Mouse (Mus musculus): ENCODE results near the gene Ptgr1. TPM values are rescaled to one million over a fixed set of nuclear protein-coding genes. Genes with fewer than 3 reads are reported as not detected.

Ptgr1 gene
- 14.7 and 15.6 TPM in 2 replicates for polyA plus RNA-seq (2016; fragmentation: Nextera tagmentation; extraction: Ambion mirVana)

DNA sequence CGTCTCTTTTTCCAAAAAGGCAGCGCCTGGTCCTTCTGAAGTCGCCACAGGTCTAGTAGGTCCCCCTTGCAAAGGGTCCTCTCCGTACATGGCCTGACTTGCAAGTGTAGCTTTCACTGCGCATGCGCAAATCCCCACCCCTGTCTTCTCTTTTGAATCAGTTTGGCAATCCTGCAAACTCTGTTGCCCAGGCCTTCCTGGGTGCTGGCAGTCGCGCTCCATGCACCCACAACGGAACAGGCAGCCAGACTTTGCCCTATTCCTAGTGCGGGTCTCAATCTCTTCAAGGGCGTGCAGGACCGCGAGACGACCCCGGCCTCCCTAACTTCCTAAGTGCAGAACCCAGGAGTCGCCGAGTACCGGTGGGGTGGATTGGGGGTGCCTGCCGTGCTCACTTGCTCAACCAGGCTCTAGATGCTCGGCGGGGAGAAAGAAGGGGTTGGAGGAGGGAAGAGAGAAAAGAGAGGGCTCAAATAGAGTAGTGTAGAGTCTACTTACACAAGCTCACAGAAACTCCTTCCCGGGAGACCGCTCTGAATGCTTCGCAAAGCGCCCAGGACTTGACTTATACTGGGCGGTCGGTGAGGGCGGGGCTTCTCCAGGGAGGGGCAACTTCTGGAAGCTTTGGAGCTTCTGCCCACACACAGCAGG, at the start of gene Ptgr1:
Ptgr1 (minus strand) TSS at position 580 of the 651 bp plus-strand sequence.
- peak within 1 kb of the TSS; percentile 67 for H3K4me3 ChIP-seq
- H3K27ac ChIP-seq (replicated peaks), result peak within 1 kb of the TSS; percentile 77
- peak; percentile 88 for DNase-seq (ENCODE audit: low spot score)
- H3K27me3 ChIP-seq (ENCODE audit: low read depth, poor library complexity, severe bottlenecking), result peaks cover 9% of the 10 kb centered on the region
- peaks cover 19% of the 10 kb centered on the region for H3K4me1 ChIP-seq
- H3K36me3 ChIP-seq, result no peaks in the 10 kb centered on the region
- no peaks in the 10 kb centered on the region for H3K9me3 ChIP-seq (replicated peaks)
- 1% methylated on average over 28 of the region's 28 CpGs for WGBS

DNA sequence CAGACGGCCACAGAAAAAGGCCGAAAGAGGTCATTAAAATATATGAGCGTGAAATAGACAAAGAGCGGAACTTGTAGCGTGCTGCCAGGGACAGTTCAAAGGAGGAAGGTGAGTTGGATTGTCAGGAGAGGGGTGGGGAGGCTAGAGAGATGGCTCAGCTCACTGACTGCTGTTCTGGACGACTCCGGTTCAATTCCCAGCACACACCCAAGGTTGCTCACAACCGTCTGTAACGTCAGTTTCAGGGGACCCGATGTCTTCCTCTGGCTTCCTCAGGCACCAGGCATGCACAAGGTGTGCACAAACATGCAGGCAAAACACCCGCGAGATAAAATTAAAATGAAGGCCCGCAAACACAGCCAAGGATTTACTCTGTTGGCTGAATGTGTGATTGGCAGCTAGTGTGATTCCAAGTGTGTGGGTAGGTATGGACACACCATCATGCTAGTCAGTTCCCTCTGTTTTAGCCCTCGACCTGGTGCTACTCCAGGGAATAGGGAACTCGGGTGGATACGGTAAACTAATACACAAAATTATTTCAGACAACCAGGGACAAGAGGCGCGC, 48.9 kb upstream of the Ptgr1 start:
- DNase-seq (ENCODE audit: low spot score), result no peak
- peaks cover 7% of the 10 kb centered on the region for H3K9me3 ChIP-seq (replicated peaks)
- H3K27ac ChIP-seq (replicated peaks), result peak overlapping the region; percentile 89
- H3K27me3 ChIP-seq (ENCODE audit: low read depth, poor library complexity, severe bottlenecking), result peaks cover 10% of the 10 kb centered on the region; the same call in 1 of the 2 replicates
- peaks cover 13% of the 10 kb centered on the region; the same call in 1 of the 2 replicates for H3K4me1 ChIP-seq
- H3K4me3 ChIP-seq, result peak overlapping the region; percentile 83
- WGBS, result 59% methylated on average over 18 of the region's 18 CpGs
- no peaks in the 10 kb centered on the region for H3K36me3 ChIP-seq

DNA sequence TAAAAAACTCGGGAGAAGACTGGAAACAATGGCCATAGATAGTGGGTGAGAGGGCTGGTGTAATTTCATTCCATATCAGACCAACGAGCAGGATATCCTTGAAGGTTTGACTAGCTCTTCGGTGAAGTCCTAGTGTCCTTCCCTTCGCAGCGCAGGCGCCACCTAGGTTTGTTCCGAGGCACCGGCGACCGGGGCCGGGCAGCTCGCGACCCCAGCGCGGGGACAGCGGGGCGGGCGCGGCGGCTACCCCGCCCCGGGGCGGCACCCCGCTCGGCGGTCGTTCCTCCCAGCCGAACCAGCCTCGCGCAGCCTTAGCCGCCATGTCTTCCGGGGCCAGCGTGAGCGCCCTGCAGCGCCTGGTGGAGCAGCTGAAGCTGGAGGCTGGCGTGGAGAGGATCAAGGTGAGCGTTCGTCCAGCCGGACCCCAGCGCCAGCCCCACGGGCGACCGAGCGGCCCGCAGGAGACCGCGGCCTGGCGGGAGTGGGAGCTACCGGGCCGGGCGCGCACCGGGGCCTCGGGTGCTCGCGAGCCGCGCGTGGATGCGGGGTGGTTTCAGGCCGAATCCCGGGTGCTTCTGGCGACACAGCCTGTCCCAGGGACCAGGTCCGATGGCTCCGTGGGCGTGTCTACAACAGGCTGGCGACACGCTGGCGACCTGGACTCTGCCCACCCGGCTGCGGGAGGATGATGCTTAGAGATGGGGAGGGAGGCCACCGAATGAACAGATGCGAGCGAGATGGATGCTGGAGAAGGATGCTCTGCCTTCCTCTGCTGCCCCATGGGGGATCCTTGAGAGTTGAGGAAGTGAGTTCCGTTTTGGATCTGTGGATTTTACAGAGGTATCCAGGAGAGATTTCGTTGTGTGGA, 48.2 kb upstream of the Ptgr1 start, which contains the start of gene Gng10:
Gng10 (plus strand) TSS at position 171 of the 868 bp plus-strand sequence.
- Histone ChIP-seq H3K36me3 (no peaks in the 10 kb centered on the region), H3K4me3 (peak within 1 kb of the TSS; percentile 83), H3K27me3 (ENCODE audit: low read depth, poor library complexity, severe bottlenecking) (peaks cover 10% of the 10 kb centered on the region; the same call in 1 of the 2 replicates), H3K27ac (replicated peaks) (peak within 1 kb of the TSS; percentile 89), H3K4me1 (peaks cover 13% of the 10 kb centered on the region; the same call in 1 of the 2 replicates), H3K9me3 (replicated peaks) (peaks cover 7% of the 10 kb centered on the region)
- DNase-seq (ENCODE audit: low spot score), result peak; percentile 73
- WGBS, result 11% methylated on average over 76 of the region's 76 CpGs

DNA sequence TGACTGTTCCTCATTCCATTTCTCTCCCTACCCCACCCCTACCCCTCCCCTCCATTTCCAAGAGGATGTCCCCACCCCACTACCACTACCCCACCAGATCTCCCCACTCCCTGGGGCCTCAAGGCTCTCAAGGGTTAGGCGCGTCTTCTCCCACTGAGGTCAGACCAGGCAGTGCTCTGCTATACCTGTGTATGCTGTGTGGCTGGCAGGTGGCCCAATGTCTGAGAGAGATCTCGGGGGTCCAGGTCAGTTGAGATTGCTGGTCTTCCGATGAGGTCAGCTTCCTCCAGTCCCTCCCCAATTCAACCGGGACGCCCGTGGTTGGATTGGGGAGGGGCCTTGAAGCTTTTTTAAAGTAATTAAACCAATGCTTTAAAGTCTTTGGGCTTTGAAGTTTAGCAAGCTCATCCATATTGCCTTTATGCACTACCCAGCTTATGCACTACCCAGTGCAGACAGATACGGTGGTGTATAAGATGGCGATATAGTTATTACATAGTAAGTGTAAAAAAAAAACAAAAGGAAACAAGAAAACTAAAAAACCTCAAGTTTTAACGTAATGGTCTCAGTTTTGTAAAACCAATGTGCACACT, 47.5 kb upstream of the Ptgr1 start:
- Histone ChIP-seq H3K9me3 (replicated peaks) (peaks cover 7% of the 10 kb centered on the region), H3K4me1 (peaks cover 13% of the 10 kb centered on the region; the same call in 1 of the 2 replicates), H3K27ac (replicated peaks) (peak overlapping the region; percentile 89), H3K27me3 (ENCODE audit: low read depth, poor library complexity, severe bottlenecking) (peaks cover 10% of the 10 kb centered on the region; the same call in 1 of the 2 replicates), H3K4me3 (peak overlapping the region; percentile 83), H3K36me3 (no peaks in the 10 kb centered on the region)
- no peak for DNase-seq (ENCODE audit: low spot score)
- 80% methylated on average over 10 of the region's 10 CpGs for WGBS

DNA sequence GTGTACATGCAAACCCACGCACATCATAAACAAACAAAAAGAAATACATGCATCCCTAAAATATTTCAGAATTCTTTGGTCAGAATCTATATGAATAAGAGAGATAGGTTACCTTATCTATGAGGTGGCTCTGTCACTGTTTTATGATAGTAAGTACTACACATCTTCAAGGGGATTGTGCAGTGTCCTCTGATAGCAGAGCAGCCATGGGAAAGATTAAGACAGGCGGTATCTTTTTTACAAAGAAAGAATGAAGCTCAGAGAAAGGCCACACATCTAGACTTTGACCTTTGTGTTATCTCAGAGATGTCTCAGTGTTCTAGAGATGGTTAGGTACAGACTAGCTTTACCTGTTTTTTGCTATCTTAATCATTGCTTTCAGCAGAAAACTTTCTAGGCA, 30.0 kb upstream of the Ptgr1 start:
- H3K4me1 ChIP-seq, result no peaks in the 10 kb centered on the region
- no peak for DNase-seq (ENCODE audit: low spot score)
- WGBS, result 90% methylated on average over 2 of the region's 2 CpGs

DNA sequence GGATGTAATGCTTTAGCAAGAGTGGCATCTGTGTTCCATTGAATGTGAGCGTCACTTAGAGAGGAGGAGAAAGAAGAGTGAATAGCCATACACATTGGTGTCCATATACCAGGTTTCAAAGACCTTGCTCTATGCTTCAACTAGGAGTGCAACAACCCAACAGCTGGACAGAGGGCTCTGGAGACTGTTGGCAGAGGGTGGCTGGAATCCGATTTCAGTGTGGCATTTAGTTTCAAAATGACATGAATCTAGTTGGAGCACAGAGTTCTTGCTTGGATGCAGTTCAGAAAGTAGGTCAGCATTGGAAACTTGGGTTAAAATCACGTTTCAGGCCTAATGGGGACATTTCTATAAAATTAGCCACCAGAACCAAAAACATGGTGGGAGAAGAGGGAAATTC, 28.3 kb upstream of the Ptgr1 start:
- H3K4me3 ChIP-seq, result no peak overlapping the region
- no peaks in the 10 kb centered on the region for H3K9me3 ChIP-seq (replicated peaks)
- H3K27me3 ChIP-seq (ENCODE audit: low read depth, poor library complexity, severe bottlenecking), result 0 out of 2 replicates have a peak, but pooled peaks cover 1% of the 10 kb centered on the region
- WGBS, result 92% methylated on average over 3 of the region's 3 CpGs
- no peak overlapping the region for H3K27ac ChIP-seq (replicated peaks)
- peaks cover 20% of the 10 kb centered on the region for H3K36me3 ChIP-seq
- no peaks in the 10 kb centered on the region for H3K4me1 ChIP-seq
- no peak for DNase-seq (ENCODE audit: low spot score)

More for the DNA sequence above, 30.0 kb upstream of the Ptgr1 start:
- Histone ChIP-seq H3K27me3 (ENCODE audit: low read depth, poor library complexity, severe bottlenecking) (no peaks in the 10 kb centered on the region), H3K9me3 (replicated peaks) (no peaks in the 10 kb centered on the region), H3K27ac (replicated peaks) (no peak overlapping the region), H3K36me3 (peaks cover 31% of the 10 kb centered on the region), H3K4me3 (no peak overlapping the region)

DNA sequence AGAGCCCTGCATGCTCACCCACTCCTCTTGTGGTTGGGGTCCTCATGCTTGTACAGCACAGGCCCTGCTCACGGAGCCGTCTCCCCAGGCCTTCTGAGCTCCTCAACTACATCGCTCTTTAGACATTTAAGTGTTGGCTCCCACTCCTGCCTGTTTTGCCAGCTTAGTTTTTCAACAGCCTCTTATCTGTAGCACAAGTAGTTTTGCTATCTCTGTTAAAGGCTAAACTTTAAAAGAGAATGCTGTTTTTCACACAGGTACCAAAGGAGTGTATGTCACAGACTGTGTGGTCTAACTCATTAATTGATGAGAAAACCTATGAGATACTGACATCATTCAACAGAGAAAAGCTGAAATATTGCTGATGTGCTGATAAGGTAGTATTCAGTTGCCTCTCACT, 24.5 kb upstream of the Ptgr1 start:
- no peak for DNase-seq (ENCODE audit: low spot score)
- Histone ChIP-seq H3K27ac (replicated peaks) (no peak overlapping the region), H3K4me1 (peaks cover 4% of the 10 kb centered on the region), H3K4me3 (no peak overlapping the region), H3K36me3 (no peaks in the 10 kb centered on the region), H3K9me3 (replicated peaks) (no peaks in the 10 kb centered on the region), H3K27me3 (ENCODE audit: low read depth, poor library complexity, severe bottlenecking) (peaks cover 24% of the 10 kb centered on the region; the same call in 1 of the 2 replicates)
- WGBS, result 88% methylated on average over 3 of the region's 3 CpGs

DNA sequence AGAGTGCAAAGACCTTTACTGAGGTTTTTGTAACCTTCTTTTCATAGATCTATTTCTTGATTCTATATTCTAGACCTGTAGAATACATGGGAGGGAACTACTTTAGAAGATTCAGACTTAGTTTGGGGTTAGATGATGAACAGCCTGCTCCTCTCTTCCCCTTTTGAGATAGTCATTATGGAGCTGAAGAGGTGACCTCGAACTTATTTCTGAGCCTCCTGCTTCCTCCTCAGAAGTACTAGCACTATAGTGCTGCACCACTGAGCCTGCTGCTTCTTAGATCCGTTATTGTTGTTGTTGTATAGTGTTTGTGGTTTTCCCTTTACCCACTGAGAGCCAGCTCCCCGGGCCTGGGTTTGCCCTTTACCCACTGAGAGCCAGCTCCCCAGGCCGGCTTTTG, 22.8 kb upstream of the Ptgr1 start:
- H3K36me3 ChIP-seq, result no peaks in the 10 kb centered on the region
- H3K27me3 ChIP-seq (ENCODE audit: low read depth, poor library complexity, severe bottlenecking), result peaks cover 37% of the 10 kb centered on the region
- no peak overlapping the region for H3K4me3 ChIP-seq
- no peaks in the 10 kb centered on the region for H3K9me3 ChIP-seq (replicated peaks)
- H3K27ac ChIP-seq (replicated peaks), result no peak overlapping the region
- no peak for DNase-seq (ENCODE audit: low spot score)
- WGBS, result 67% methylated on average over 4 of the region's 4 CpGs
- peaks cover 12% of the 10 kb centered on the region for H3K4me1 ChIP-seq

DNA sequence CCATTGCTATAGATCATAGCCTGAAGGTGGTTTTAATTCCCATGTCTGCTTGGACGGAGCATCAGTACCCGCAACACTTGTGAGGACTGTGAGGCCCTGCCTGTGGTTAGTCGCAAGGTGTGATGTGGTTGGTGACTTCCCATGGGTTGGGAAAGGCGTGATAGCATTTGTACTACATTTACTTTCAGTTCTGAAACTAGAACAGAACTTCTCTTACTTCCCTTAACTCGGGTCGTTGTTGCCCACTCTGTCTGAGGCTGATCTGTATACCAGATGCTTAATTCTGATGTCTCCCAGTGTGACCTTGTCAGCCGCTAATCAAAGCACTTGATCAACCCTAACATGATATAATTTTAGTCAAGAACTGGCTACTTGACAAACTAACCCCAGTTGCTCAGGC, 22.3 kb upstream of the Ptgr1 start:
- Histone ChIP-seq H3K4me1 (peaks cover 17% of the 10 kb centered on the region), H3K9me3 (replicated peaks) (no peaks in the 10 kb centered on the region), H3K27ac (replicated peaks) (no peak overlapping the region), H3K27me3 (ENCODE audit: low read depth, poor library complexity, severe bottlenecking) (peaks cover 42% of the 10 kb centered on the region), H3K4me3 (no peak overlapping the region), H3K36me3 (no peaks in the 10 kb centered on the region)
- no peak for DNase-seq (ENCODE audit: low spot score)
- WGBS, result 92% methylated on average over 7 of the region's 7 CpGs

DNA sequence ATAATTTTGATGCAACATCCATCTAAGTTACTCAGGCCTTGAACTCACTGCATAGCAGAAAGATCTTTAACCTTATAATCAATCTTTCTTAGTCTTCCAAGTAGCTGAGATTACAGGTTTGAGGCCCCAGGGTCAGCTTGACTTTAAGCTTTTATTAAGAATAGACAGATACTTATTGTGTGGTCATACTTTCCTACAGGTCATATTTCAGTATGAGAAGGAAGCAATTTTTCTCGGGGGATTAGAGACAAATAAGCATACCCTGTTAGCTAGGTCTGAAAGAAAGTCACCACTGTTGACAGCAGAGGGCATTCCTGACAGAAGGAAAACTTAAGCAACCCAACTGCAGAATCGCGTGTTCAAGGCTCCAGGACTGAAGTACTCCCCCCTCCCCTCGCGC, 21.1 kb upstream of the Ptgr1 start:
- Histone ChIP-seq H3K27ac (replicated peaks) (no peak overlapping the region), H3K36me3 (no peaks in the 10 kb centered on the region), H3K4me1 (peaks cover 27% of the 10 kb centered on the region), H3K27me3 (ENCODE audit: low read depth, poor library complexity, severe bottlenecking) (peaks cover 43% of the 10 kb centered on the region), H3K4me3 (no peak overlapping the region), H3K9me3 (replicated peaks) (no peaks in the 10 kb centered on the region)
- no peak for DNase-seq (ENCODE audit: low spot score)
- WGBS, result 82% methylated on average over 5 of the region's 5 CpGs

DNA sequence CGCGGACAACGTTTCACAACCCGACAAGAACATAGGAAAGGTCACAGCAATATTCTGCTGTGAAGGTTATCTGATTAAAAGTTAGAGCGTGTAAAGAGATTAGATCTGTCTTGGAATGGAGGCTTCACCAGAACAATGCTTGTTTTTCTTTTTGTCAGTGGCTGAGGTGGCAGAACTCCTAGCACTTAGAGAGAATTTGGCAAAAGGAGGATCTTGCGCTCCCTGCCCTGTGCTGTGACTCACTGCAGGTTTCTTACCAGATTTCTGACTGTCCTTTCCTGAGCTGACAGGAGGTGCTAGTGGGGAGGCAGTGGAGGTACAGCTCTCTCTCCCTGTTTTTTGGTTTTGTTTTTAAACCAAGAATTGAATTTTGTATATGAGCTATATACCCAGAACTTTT, 20.1 kb upstream of the Ptgr1 start:
- WGBS, result 65% methylated on average over 6 of the region's 6 CpGs
- Histone ChIP-seq H3K36me3 (no peaks in the 10 kb centered on the region), H3K27me3 (ENCODE audit: low read depth, poor library complexity, severe bottlenecking) (peaks cover 43% of the 10 kb centered on the region), H3K4me3 (no peak overlapping the region), H3K9me3 (replicated peaks) (no peaks in the 10 kb centered on the region), H3K27ac (replicated peaks) (no peak overlapping the region), H3K4me1 (peaks cover 33% of the 10 kb centered on the region)
- DNase-seq (ENCODE audit: low spot score), result no peak

DNA sequence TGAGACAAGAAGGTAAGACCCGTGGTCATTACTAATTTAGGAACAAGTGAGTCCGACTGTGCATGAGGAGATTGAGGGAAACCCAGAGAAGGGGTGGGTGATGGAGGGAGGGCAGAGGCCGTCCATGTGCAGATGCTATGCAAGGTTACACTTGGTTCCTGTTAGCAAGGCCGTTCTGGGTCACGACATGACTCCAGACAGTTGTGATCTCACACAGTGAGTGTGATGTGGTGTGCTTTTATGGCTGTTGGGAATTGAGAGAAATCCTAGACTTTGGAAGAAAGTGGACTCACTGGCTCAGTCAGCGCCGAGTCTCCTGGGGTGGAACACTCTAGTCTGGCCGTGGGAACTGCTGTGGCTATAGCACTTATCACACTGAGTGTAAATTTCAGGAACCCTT, 19.3 kb upstream of the Ptgr1 start:
- Histone ChIP-seq H3K36me3 (no peaks in the 10 kb centered on the region), H3K4me3 (no peak overlapping the region), H3K4me1 (peaks cover 33% of the 10 kb centered on the region), H3K9me3 (replicated peaks) (no peaks in the 10 kb centered on the region), H3K27me3 (ENCODE audit: low read depth, poor library complexity, severe bottlenecking) (peaks cover 43% of the 10 kb centered on the region), H3K27ac (replicated peaks) (no peak overlapping the region)
- no peak for DNase-seq (ENCODE audit: low spot score)
- 67% methylated on average over 8 of the region's 8 CpGs for WGBS

All from midbrain, embryonic 10.5 days (tissue).